Mouse (Mus musculus): ENCODE results near the gene Rhbdd1.

DNA sequence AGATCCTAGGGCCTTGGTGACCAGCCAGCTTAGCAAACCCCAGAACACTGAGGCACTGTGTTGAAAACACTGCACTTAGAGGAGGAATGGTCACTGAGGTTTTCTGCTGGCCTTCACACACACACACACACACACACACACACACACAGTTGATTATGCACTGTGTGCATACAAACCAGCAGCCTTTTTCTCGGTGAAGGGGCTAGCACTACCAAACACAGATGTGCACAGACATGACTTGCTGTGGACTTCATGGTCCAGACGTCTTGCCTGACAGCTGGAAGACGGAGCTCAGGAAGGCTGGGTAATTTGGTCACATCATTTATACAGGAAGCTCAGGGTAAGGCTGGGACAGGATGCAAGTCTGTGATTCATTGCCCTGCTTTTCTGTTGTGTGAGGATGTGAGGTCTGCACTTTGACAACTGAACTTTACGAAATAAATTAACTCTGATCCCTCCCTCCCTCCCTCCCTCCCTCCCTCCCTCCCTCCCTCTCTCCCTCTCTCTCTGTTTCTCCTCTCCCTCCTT is 58.6 kb downstream of the Rhbdd1 start:
- TF ChIP-seq CTCF (IDR thresholded peaks at IDR 0.05; ENCODE audit: borderline replicate concordance, insufficient read depth, low read depth, low read length) (no peak), POLR2A (IDR thresholded peaks at IDR 0.05; ENCODE audit: borderline replicate concordance, insufficient read depth, low read length) (no peak)
